Mouse (Mus musculus): Measurements from ENCODE around the gene Slc26a3.

The Slc26a3 gene

GRCm38 (mm10) chr12:31513724-31514503, 123.2 kb downstream of the Slc26a3 start:
- no peak for DNase-seq (ENCODE audit: low spot score in 2 of 2)

GRCm38 (mm10) chr12:31520119-31520518, 129.4 kb downstream of the Slc26a3 start:
- DNase-seq (ENCODE audit: low spot score in 2 of 2) = no peak

- DNase-seq (ENCODE audit: low spot score in 2 of 2) = no peak
Observed at GRCm38 (mm10) chr12:31521371-31521770, 130.7 kb downstream of the Slc26a3 start.

All from left cerebral cortex, adult 9 months (tissue).